Mouse (Mus musculus) intestine, postnatal 0 days (tissue): ENCODE data around the gene Ankrd13d. TPM values are rescaled to one million over a fixed set of nuclear protein-coding genes. Genes with fewer than 3 reads are reported as not detected.

ENCODE experiments used
- ATAC-seq: fragments of 200-750 bp; cut with Nextera tagmentation; 2 replicates; pipeline ENCODE4 v1.8.0; 2017; ENCODE audit warnings: mild to moderate bottlenecking, moderate TSS enrichment, moderate library complexity
- H3K27ac ChIP-seq: fragments of 300-500 bp; sonication (generic); 2 replicates; pipeline ENCODE4 v1.5.1; 2014; ENCODE audit warnings: mild to moderate bottlenecking, low read depth, low read length, moderate library complexity
- H3K27me3 ChIP-seq: fragments of 300-500 bp; sonication (generic); replicated peaks from 2 replicates; pipeline ENCODE4 v1.6.1; 2014; ENCODE audit warnings: low read length, mixed read lengths; ENCODE audit not compliant: control insufficient read depth, insufficient read depth
- H3K36me3 ChIP-seq: fragments of 300-500 bp; sonication (generic); 2 replicates; pipeline ENCODE4 v1.6.1; 2014; ENCODE audit warnings: mild to moderate bottlenecking, moderate library complexity; ENCODE audit not compliant: control insufficient read depth, insufficient read depth
- H3K4me1 ChIP-seq: fragments of 300-500 bp; sonication (generic); replicated peaks from 2 replicates; pipeline ENCODE4 v1.6.1; 2014; ENCODE audit warnings: antibody characterized with exemption, low read length, mixed read lengths; ENCODE audit not compliant: control insufficient read depth, insufficient read depth
- H3K4me2 ChIP-seq: fragments of 300-500 bp; sonication (generic); replicated peaks from 2 replicates; pipeline ENCODE4 v1.6.1; 2014; ENCODE audit warnings: low read depth, mild to moderate bottlenecking, moderate library complexity
- H3K4me3 ChIP-seq: fragments of 300-500 bp; sonication (generic); 2 replicates; pipeline ENCODE4 v1.5.1; 2014; ENCODE audit warnings: low read depth, low read length
- H3K9ac ChIP-seq: fragments of 300-500 bp; sonication (generic); 2 replicates; pipeline ENCODE4 v1.6.1; 2014; ENCODE audit warnings: mild to moderate bottlenecking, low read depth, low read length
- H3K9me3 ChIP-seq: fragments of 300-500 bp; sonication (generic); 2 replicates; pipeline ENCODE4 v1.6.1; 2016; ENCODE audit warnings: mixed run types; ENCODE audit not compliant: control insufficient read depth
- CTCF ChIP-seq: sonication (generic); IDR thresholded peaks from 2 replicates; pipeline ENCODE4 v1.5.1; 2016; ENCODE audit warnings: low read depth, mild to moderate bottlenecking, control low read depth, antibody characterized with exemption, moderate library complexity
- WGBS: fragments of 180-500 bp; shearing (Covaris S2); extraction: QIAGEN DNeasy Blood & Tissue Kit; methylation state at CpG from one replicate; pipeline ENCODE4 v1.1.7; 2014; 5-methylcytosine and 5-hydroxymethylcytosine counted together
- polyA plus RNA-seq: library from polyadenylated mRNA; unstranded; fragments of >200 nt; fragmentation: Nextera tagmentation; extraction: Ambion mirVana; gene quantifications from 2 replicates; pipeline ENCODE4 v1.2.1, GENCODE M21; 2015

Ankrd13d gene
- polyA plus RNA-seq, 1 experiment from 2014 or later = 2.0 TPM

DNA sequence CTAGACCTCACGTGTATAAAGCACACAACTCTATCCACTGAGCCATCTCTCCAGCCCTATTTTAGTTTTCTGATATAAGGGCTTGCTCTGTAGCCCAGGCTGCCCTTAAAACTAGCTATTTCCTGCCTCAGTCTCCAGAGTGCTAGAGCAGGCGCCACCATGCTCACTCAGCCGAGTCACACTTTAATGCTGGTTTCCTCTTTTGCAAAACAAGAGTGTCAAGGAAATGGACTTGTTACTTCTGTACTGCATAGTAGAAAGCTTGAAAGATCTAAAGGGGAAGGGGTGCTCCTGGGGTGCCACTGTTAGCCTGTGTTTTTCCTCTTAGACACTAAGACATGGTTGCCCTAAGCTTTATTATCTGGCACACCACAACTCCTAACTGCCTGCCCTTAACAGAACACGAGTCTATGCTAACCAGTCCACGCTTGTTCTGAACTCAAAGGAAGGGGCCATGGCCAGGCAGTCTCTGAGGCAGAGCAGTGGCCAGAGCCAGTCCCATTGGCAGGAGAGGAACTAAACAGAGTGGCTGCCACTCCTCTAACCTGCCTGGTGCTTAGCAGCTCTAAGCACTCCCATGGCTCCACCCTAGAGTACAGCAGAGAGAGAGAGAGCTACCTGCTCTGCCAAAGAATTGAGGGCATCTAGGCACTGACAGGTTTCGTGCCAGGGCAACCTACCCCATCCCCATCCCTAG is 16.8 kb upstream of the Ankrd13d start:
- Histone ChIP-seq H3K27me3 (no peaks in the 10 kb centered on the region), H3K9me3 (no peaks in the 10 kb centered on the region), H3K36me3 (peaks cover 5% of the 10 kb centered on the region; the same call in 1 of the 2 replicates), H3K4me1 (peaks cover 16% of the 10 kb centered on the region), H3K9ac (no peak overlapping the region), H3K4me3 (no peak overlapping the region), H3K4me2 (no peak overlapping the region), H3K27ac (peak overlapping the region; percentile 28; the same call in 1 of the 2 replicates)
- no peak for TF ChIP-seq CTCF
- 75% methylated on average over 6 of the region's 6 CpGs for WGBS
- ATAC-seq = peak; percentile 32; the same call in 1 of the 2 replicates

DNA sequence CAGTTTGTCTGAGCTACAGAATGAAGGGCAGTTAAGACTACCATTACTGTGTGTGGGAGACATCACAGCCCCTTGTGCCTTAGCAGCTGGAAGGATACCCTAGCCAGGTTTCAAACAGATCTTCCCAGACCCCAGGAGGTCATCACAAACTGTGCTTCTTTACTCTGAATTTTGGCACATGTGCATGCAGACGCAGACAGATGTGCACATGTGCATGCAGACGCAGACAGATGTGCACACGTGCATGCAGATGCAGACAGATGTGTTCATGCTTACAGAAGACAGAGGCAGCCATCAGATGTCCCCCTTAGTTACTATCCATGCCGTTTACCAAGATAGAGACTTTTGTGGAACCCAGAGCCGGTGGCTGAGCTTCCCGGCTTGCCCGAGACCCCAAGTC is 16.2 kb upstream of the Ankrd13d start:
- no peak overlapping the region for H3K9ac ChIP-seq
- peaks cover 5% of the 10 kb centered on the region; the same call in 1 of the 2 replicates for H3K36me3 ChIP-seq
- H3K9me3 ChIP-seq = no peaks in the 10 kb centered on the region
- 88% methylated on average over 7 of the region's 7 CpGs for WGBS
- no peak overlapping the region for H3K27ac ChIP-seq
- 0 out of 2 replicates have a peak, but pooled peaks cover 11% of the 10 kb centered on the region for H3K4me1 ChIP-seq
- no peaks in the 10 kb centered on the region for H3K27me3 ChIP-seq
- no peak overlapping the region for H3K4me3 ChIP-seq
- no peak for TF ChIP-seq CTCF
- H3K4me2 ChIP-seq = no peak overlapping the region
- ATAC-seq = no peak

DNA sequence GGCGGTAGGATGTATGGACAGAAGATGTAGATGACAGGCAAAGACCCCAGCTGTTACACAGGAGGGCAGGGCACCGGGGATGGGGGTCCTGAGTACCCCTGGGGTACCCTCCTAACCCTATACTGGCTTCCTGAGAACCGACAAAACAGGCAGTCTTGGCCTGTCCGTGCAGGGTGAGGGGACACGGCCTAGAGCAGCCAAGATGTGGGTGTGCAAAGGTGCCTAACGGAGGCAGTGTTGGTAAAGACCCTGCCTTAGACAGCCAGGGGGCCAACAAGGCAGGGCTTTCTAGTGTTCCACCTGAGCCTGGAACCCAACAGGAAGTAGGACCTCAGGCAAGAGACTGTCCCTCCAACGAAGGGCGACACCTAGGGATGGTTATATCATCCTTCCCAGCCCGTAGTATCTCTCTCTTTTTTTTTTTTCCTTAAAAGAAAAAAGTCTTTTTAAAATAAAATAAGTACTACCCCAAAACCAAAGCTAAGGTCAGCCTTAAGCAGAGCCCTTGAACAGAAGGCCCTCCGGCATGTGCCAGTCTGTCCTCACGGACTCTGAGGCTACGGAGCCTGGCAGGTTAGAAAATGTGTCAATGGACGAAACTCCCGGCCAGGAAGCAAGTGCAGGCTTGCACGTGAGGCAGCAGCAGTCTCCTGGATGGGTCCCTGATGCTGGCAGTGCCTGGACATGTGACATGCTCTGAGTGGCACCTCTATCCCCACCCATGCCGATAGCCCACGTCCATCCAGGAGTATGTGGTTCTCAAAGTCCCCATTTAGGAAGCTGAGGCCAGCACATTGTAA is 15.6 kb upstream of the Ankrd13d start:
- no peak for ATAC-seq
- H3K9me3 ChIP-seq = no peaks in the 10 kb centered on the region
- 0 out of 2 replicates have a peak, but pooled peaks cover 11% of the 10 kb centered on the region for H3K4me1 ChIP-seq
- H3K27ac ChIP-seq = no peak overlapping the region
- no peak overlapping the region for H3K9ac ChIP-seq
- no peak overlapping the region for H3K4me3 ChIP-seq
- 0 out of 2 replicates have a peak, but pooled peaks have one; percentile 20 for TF ChIP-seq CTCF
- H3K36me3 ChIP-seq = peaks cover 5% of the 10 kb centered on the region; the same call in 1 of the 2 replicates
- H3K4me2 ChIP-seq = no peak overlapping the region
- WGBS = 87% methylated on average over 17 of the region's 17 CpGs
- no peaks in the 10 kb centered on the region for H3K27me3 ChIP-seq

DNA sequence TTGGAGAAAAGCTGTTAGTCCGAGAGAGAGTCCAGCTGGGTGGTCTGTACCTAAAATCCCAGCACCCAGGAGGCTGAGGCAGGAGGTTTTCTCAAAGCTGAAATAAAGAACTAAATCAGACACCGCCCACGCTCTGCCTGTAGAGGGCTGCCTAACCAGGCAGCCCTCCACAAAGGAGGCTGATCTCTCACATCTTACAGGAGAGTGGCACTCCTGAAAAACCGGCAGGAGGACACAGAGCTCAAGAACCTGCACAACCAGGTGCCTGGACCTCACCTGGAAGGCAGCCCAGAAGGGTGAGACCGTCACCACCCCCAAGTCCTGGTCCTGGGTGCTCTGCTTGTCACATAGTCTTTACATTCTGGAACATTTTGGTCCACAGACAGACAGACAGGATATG is 14.9 kb upstream of the Ankrd13d start:
- H3K27me3 ChIP-seq = no peaks in the 10 kb centered on the region

DNA sequence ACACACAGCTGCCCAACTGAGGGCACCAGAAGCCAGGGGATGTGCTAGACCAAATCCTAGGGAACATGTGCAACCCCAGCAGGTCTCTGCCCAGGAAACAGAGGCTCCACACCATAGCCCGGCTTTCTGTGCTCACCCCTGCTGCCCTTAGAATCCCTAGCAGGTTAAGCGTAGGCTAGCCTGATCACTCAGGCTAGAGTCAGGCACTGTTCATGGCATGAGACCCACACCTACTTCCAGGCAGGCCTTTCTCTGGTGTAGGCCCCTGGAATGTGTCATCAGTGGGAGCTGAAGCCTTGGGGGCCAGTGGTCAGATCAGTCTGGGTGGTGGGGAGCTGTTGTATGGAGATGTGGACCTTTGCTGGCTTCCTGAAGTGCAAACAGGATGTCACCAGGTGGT is 13.7 kb upstream of the Ankrd13d start:
- H3K4me3 ChIP-seq = no peak overlapping the region
- H3K27ac ChIP-seq = no peak overlapping the region
- H3K9me3 ChIP-seq = no peaks in the 10 kb centered on the region
- ATAC-seq = no peak
- WGBS = 77% methylated on average over 2 of the region's 2 CpGs
- no peak overlapping the region for H3K9ac ChIP-seq
- TF ChIP-seq CTCF = no peak
- no peaks in the 10 kb centered on the region for H3K27me3 ChIP-seq
- no peak overlapping the region for H3K4me2 ChIP-seq
- 0 out of 2 replicates have a peak, but pooled peaks cover 5% of the 10 kb centered on the region for H3K4me1 ChIP-seq
- peaks cover 18% of the 10 kb centered on the region for H3K36me3 ChIP-seq

More for the DNA sequence above, 14.9 kb upstream of the Ankrd13d start:
- no peaks in the 10 kb centered on the region for H3K9me3 ChIP-seq
- ATAC-seq = no peak
- no peak overlapping the region for H3K9ac ChIP-seq
- WGBS = 80% methylated on average over 5 of the region's 5 CpGs
- 0 out of 2 replicates have a peak, but pooled peaks cover 10% of the 10 kb centered on the region for H3K4me1 ChIP-seq
- H3K4me3 ChIP-seq = no peak overlapping the region
- TF ChIP-seq CTCF = peak; percentile 26; the same call in 1 of the 2 replicates
- peaks cover 7% of the 10 kb centered on the region; the same call in 1 of the 2 replicates for H3K36me3 ChIP-seq
- H3K27ac ChIP-seq = no peak overlapping the region; the same call in 1 of the 2 replicates
- no peak overlapping the region for H3K4me2 ChIP-seq

DNA sequence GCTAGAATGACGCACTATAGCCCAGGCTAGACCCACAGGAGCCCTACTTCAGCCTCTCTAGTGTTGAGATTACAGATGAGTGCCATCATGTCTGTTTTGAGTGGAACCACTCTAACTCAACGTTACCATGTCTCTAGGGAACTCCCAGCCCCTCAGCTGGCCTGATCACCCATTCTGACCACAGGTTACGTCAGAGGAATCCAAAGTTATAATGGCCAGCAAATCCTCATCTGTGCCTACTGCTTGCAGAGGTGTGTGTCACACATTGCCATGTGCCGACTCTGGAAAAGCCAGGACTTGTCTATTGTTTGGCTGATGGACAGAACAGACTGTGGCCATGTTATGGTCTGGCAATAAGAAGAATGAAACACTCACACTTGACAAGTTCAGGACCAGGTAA is 12.5 kb upstream of the Ankrd13d start:
- ATAC-seq = no peak
- Histone ChIP-seq H3K36me3 (peaks cover 26% of the 10 kb centered on the region), H3K4me2 (no peak overlapping the region), H3K9me3 (no peaks in the 10 kb centered on the region), H3K27ac (no peak overlapping the region), H3K4me1 (0 out of 2 replicates have a peak, but pooled peaks cover 4% of the 10 kb centered on the region), H3K27me3 (no peaks in the 10 kb centered on the region), H3K4me3 (no peak overlapping the region), H3K9ac (no peak overlapping the region)
- 87% methylated on average over 4 of the region's 4 CpGs for WGBS
- TF ChIP-seq CTCF = no peak
